Mouse (Mus musculus) cerebellum, adult 2 months (tissue): ENCODE measurements around the gene Sacs. TPM values are rescaled to one million over a fixed set of nuclear protein-coding genes. Genes with fewer than 3 reads are reported as not detected.
A peak's percentile ranks its signal among the peaks of the same experiment; 100 is the strongest.

Source experiments
- DNase-seq, 2 experiments: peaks; one replicate each; pipeline ENCODE4 v3.0.0; 2021
- H3K27ac ChIP-seq: fragments of 200-500 bp; 2 replicates; pipeline ENCODE4 v1.5.1; 2012; ENCODE audit warnings: low read length, control low read depth, inconsistent platforms; ENCODE audit not compliant: insufficient read depth
- H3K27me3 ChIP-seq: fragments of 200-500 bp; 2 replicates; pipeline ENCODE4 v1.6.1; 2012; ENCODE audit warnings: inconsistent platforms, mild to moderate bottlenecking, low read length, moderate library complexity; ENCODE audit not compliant: control insufficient read depth, insufficient read depth
- H3K4me1 ChIP-seq: fragments of 200-500 bp; 2 replicates; pipeline ENCODE4 v1.6.1; 2011; ENCODE audit warnings: low read length; ENCODE audit not compliant: control insufficient read depth, insufficient read depth
- H3K4me3 ChIP-seq: fragments of 200-500 bp; replicated peaks from 2 replicates; pipeline ENCODE3; 2011; ENCODE audit warnings: mild to moderate bottlenecking, low read depth, low read length, control low read depth; ENCODE audit not compliant: insufficient read depth
- CTCF ChIP-seq: fragments of 200-500 bp; IDR thresholded peaks from 2 replicates; pipeline ENCODE4 v1.5.1; 2011; ENCODE audit warnings: low read depth, mild to moderate bottlenecking, control low read depth, low read length, moderate library complexity, borderline replicate concordance; ENCODE audit not compliant: insufficient read depth
- POLR2A ChIP-seq: fragments of 200-500 bp; IDR thresholded peaks from 2 replicates; pipeline ENCODE4 v1.6.1; 2011; ENCODE audit warnings: low read length, control low read depth, borderline replicate concordance; ENCODE audit not compliant: insufficient read depth
- WGBS: fragments of 180-500 bp; shearing (Covaris S2); methylation state at CpG from one replicate; pipeline ENCODE4 v1.1.7; 2018; 5-methylcytosine and 5-hydroxymethylcytosine counted together
- polyA plus RNA-seq: library from polyadenylated mRNA; depleted of rRNA; stranded (reverse); fragments of >200 nt; gene quantifications from 2 replicates; pipeline ENCODE4 v1.2.3, GENCODE M21; 2012; rRNA removed

Sacs gene
- polyA plus RNA-seq, 1 experiment: 18.4 TPM

- TF ChIP-seq CTCF (no peak), POLR2A (no peak)
- Histone ChIP-seq H3K4me1 (no peaks in the 10 kb centered on the region), H3K4me3 (no peak within 1 kb of the TSS), H3K27me3 (no peaks in the 10 kb centered on the region), H3K27ac (no peak within 1 kb of the TSS)
- 36% methylated on average over 11 of the region's 11 CpGs for WGBS
- no peak for DNase-seq
Measured at GRCm38 (mm10) chr14:61258352-61258751, 120.1 kb downstream of the Sacs start, which contains the start of gene Sgcg. Gene Sgcg (minus strand): TSS chr14:61258490.

GRCm38 (mm10) chr14:61259084-61259483 is 120.8 kb downstream of the Sacs start:
- 63% methylated on average over 3 of the region's 3 CpGs for WGBS
- Histone ChIP-seq H3K27me3 (no peaks in the 10 kb centered on the region), H3K27ac (no peak overlapping the region), H3K4me3 (no peak overlapping the region), H3K4me1 (no peaks in the 10 kb centered on the region)
- TF ChIP-seq POLR2A (no peak), CTCF (no peak)
- no peak for DNase-seq

- no peak overlapping the region for H3K4me3 ChIP-seq
- TF ChIP-seq POLR2A (no peak), CTCF (no peak)
- no peak overlapping the region for H3K27ac ChIP-seq
- H3K27me3 ChIP-seq: no peaks in the 10 kb centered on the region; the same call in 1 of the 2 replicates
- peaks cover 9% of the 10 kb centered on the region for H3K4me1 ChIP-seq
- WGBS: 4% methylated on average over 5 of the region's 5 CpGs
- peak; percentile 72 to 86 for DNase-seq
Measured at GRCm38 (mm10) chr14:61267908-61268475, 129.7 kb downstream of the Sacs start.

- WGBS: 17% methylated on average over 38 of the region's 38 CpGs
Measured at GRCm38 (mm10) chr14:61274414-61275198, 136.3 kb downstream of the Sacs start.

GRCm38 (mm10) chr14:61277285-61277684 is 139.0 kb downstream of the Sacs start:
- WGBS: 43% methylated on average over 1 of the region's 1 CpGs
- Histone ChIP-seq H3K27ac (no peak overlapping the region), H3K4me3 (no peak overlapping the region), H3K4me1 (peaks cover 4% of the 10 kb centered on the region; the same call in 1 of the 2 replicates), H3K27me3 (peaks cover 2% of the 10 kb centered on the region; the same call in 1 of the 2 replicates)
- peak in 1 of 2 experiments; percentile 37 for DNase-seq
- TF ChIP-seq POLR2A (no peak), CTCF (peak; percentile 29; the same call in 1 of the 2 replicates)

More at GRCm38 (mm10) chr14:61274414-61275198, 136.3 kb downstream of the Sacs start:
- no peak for TF ChIP-seq CTCF
- TF ChIP-seq POLR2A: no peak
- H3K27ac ChIP-seq: no peak overlapping the region
- peaks cover 4% of the 10 kb centered on the region; the same call in 1 of the 2 replicates for H3K4me1 ChIP-seq
- H3K27me3 ChIP-seq: peaks cover 2% of the 10 kb centered on the region; the same call in 1 of the 2 replicates
- DNase-seq: no peak
- no peak overlapping the region for H3K4me3 ChIP-seq

GRCm38 (mm10) chr14:61278676-61279300 is 140.5 kb downstream of the Sacs start:
- peaks cover 4% of the 10 kb centered on the region; the same call in 1 of the 2 replicates for H3K4me1 ChIP-seq
- no peak overlapping the region for H3K27ac ChIP-seq
- H3K4me3 ChIP-seq: no peak overlapping the region
- TF ChIP-seq CTCF: no peak
- no peak for TF ChIP-seq POLR2A
- WGBS: 93% methylated on average over 7 of the region's 7 CpGs
- H3K27me3 ChIP-seq: peaks cover 2% of the 10 kb centered on the region; the same call in 1 of the 2 replicates
- DNase-seq: no peak

- TF ChIP-seq POLR2A: no peak
- no peak for TF ChIP-seq CTCF
- 81% methylated on average over 19 of the region's 19 CpGs for WGBS
- DNase-seq: no peak
- no peak overlapping the region for H3K27ac ChIP-seq
- H3K4me1 ChIP-seq: no peaks in the 10 kb centered on the region
- no peaks in the 10 kb centered on the region for H3K27me3 ChIP-seq
- H3K4me3 ChIP-seq: no peak overlapping the region
Measured at GRCm38 (mm10) chr14:61288606-61289286, 150.5 kb downstream of the Sacs start.

Other genes with a start within 250 kb of the Sacs start
- 17.2 and 19.2 TPM in 2 replicates for gene Tnfrsf19, start 92.0 kb upstream of the Sacs start, polyA plus RNA-seq
- gene Sgcg, start 120.0 kb downstream of the Sacs start, polyA plus RNA-seq: 1.1 and 1.4 TPM in 2 replicates
- gene Arl11, start 171.3 kb downstream of the Sacs start, polyA plus RNA-seq: 0.74 and 0.75 TPM in 2 replicates
- gene Ebpl, start 222.0 kb downstream of the Sacs start, polyA plus RNA-seq: 5.1 and 5.5 TPM in 2 replicates